Mouse (Mus musculus) G1E-ER4 (cell line): ENCODE data around the gene Fam102a. TPM values are rescaled to one million over a fixed set of nuclear protein-coding genes. Genes with fewer than 3 reads are reported as not detected.
A peak's percentile ranks its signal among the peaks of the same experiment; 100 is the strongest.

Source experiments
- GATA1 ChIP-seq: IDR thresholded peaks from one replicate; pipeline ENCODE4 v1.8.0; 2012; ENCODE audit warnings: low read length, inconsistent platforms
- polyA plus RNA-seq: library from polyadenylated mRNA; stranded (reverse); fragments of >175 nt; gene quantifications from 2 replicates; pipeline ENCODE4 v1.2.3, GENCODE M21; 2012

The Fam102a gene
- polyA plus RNA-seq, 1 experiment, result 11.4 TPM

DNA sequence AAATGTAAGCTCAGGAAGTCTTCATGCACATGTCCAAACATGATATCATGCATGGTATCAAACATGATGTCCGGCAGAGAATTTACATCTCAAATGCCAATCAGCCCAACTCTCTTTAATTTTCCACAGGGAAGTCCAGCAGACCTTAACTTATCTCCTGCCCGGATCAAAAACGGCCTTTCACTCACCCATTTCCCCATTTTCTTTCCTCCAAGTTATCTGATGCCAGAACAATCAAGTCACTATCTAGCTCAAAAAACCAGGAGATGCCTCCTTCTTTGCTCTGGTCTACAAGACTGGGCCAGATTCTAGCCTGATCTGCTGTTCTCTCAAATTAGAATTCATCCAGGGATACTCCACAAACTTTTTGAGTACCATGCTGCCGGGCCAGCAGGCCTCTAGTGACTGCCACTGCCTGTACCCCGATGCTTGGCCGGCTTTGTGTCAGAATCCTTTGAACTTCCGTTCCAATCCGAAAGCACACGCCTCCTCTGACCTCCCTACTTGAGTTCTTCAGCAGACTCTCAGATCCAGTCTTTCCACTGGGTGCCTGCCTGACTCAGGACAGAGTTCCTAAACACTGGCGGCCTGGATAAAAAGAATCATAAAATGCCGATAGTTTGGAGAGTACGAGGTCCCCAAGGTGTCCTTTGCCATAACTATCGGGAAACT lies 935 bp upstream of the Fam102a start:
- TF ChIP-seq GATA1, result peak; percentile 55

DNA sequence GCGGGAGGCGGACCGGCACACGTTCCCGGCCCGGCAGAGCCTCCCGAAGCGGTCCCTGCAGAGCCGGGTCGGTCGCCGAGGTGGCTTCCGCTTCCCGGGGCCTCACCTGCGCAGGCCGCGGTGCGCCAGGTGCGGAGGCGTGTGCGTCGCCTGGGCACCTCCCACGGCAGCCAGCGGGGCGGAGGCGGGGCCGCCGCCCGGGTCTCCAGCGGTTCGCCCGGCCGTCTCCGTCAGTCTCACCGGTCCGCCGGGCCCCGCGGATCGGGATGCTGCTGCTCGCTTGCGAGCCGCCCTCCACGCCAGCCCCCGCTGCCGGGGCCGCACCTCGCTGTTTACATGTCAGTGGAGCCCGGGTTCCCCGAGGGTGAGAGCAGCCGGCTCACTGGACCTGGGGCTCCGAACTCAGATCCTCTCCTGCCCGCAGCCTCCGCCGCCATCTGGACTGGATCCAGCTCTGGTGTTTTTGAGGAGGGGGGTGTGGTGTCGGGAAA lies 414 bp downstream of the Fam102a start:
- TF ChIP-seq GATA1, result no peak

- TF ChIP-seq GATA1, result no peak
These were observed 1.0 kb downstream of the Fam102a start for GRCm38 (mm10) chr2:32536086-32536633.

DNA sequence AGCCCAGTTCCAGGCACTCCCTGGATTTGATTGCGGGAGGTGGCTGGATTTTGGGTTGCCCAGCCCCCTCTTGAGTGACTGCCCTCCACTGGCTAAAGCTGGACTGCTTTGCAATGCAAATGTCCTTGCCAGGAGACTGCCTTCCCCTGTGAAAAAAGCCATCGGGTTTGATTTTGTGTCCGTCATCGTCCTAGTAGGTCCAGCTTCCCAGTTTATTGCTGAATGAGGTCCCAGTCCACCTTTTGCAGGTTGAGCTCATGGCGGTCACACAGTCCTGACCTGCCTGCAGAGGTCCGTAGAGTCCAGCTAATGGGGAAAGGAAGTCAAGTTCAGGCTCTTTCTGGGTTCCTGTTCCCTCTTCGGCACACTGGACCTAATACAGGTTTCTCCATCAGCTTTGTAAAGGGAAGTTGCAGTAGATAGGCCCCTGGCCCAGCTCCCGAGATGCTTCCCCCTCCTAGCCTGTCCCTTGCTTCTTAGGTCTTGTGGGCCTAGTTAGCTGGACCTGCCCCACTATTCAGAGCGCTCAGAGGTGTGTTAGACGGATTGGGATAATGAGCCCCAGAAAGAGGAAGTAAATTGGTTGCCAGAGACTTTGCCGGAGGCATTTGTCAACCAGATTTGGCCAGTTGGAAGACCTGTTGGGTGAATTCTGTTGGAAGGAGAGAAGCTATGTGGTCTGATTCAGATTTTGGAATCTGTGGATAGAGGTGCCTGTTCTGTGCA lies 1.7 kb downstream of the Fam102a start:
- no peak for TF ChIP-seq GATA1

DNA sequence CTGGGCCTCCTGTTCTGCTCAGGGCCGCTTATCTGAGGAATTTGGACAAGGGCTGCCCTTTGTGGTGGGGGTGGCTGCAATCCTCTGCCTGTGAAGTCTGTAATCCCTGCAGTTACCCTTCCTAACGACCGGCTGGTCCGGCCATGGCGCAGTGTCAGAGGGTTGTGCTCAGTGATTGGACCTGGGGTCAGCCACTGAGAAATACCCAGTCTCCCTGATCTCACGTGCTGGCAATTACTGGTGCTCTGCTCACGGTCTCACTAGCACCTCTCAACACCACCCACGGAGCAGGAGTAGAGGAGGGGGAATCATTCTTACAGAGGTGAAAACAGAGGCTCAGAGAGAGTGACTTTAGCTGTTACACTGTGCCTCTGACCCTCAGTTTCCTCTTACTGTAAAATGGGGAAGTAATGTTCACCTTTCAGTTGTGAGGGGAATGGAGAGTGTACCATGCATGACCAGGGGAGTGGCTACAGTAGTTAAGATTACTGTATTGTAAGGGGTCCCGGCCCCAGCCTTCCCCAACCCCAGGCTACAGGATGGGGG lies 2.3 kb downstream of the Fam102a start:
- no peak for TF ChIP-seq GATA1

DNA sequence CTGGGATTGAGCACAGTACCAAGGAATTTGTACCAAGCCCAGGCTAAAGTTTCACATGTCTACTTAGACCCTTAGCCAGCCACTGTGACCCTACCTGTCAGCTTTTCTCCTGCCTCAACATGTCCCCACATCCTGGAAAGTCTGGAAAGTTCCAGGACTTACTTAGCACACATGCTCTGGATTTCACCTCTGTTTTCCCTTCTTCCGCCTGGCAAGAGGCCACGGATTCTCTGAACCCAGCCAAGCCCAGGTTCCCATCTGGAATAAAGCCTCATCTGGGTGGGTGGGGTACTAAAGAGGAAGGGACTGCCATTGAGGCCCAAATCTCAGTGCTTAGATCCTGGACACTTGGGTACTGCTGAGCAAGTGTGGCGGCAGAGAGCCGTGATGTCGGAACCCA lies 2.8 kb downstream of the Fam102a start:
- no peak for TF ChIP-seq GATA1

GRCm38 (mm10) chr2:32538461-32538860 lies 3.3 kb downstream of the Fam102a start:
- TF ChIP-seq GATA1, result no peak

GRCm38 (mm10) chr2:32539452-32539981 lies 4.4 kb downstream of the Fam102a start:
- TF ChIP-seq GATA1, result no peak

- no peak for TF ChIP-seq GATA1
These were observed 6.3 kb downstream of the Fam102a start for GRCm38 (mm10) chr2:32541333-32541908.

DNA sequence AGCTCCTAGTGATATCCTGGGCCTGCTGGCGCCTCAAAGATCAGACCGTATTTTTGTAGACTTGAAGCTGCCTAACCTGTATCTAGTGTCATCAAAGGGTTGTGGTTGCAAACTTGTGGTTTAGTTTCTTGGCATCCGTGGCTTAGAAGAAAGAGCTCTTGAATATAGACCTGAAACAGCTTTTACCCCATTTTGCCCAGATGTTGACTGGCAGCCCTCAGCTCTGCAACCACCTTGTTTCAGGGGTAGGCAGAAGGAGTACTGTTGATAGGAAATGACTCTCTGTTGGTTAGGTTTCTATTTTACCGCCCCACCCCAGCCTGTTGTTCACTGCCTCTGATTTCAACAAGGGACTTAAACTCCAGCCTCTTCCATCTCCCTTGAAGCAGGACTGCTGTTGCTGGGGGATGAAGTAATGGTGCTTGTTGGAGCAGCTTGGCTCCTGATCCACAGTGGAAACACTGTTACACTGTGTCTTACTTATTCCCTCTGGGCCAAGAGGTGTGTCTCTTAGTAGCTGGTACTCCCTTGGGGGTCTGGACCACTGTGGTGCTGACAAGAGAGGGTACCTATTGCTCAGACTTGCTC lies 6.9 kb downstream of the Fam102a start:
- no peak for TF ChIP-seq GATA1

DNA sequence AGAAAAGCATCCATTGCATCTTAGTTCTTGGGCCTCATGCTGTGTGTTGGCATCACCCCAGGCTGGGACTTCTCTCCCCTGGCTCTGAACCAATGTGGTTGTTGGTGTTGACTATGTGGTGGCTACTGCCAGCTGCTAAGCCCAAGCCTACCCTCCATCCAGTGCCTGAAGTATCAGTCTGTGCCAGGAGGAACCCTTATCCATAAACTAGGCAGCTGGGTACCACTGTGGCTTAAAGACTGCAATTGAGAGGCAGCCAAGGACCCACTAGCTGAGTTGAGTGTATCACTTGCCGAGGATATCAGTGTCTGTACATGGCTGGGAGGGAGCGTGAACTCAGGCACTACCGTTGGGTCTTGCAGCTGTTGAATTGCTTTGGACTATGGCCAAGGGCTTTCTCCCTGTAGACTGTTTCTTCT lies 7.9 kb downstream of the Fam102a start:
- no peak for TF ChIP-seq GATA1

- no peak for TF ChIP-seq GATA1
These were observed 11.8 kb downstream of the Fam102a start for GRCm38 (mm10) chr2:32546951-32547350.

DNA sequence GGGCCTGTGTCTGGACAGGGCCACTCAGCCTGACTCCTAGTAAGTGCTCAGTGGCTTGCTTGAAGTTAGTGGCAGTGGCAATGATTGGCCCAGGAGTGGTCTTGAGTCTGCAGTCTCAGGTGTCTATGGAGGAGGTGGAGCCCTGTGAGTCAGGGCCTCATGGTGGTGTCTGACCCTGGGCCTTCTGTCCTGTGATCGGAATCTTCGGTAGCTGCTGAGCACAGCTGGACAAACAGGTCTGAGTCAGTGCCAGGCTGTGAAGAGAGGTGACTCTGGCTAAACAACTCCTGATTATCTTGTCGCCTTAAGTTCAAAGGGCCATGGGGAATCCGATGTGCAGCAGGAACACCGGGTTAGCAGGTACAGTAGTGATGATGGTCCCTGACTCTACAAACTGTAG lies 12.2 kb downstream of the Fam102a start:
- TF ChIP-seq GATA1, result no peak

GRCm38 (mm10) chr2:32547964-32548739 lies 13.0 kb downstream of the Fam102a start:
- no peak for TF ChIP-seq GATA1

DNA sequence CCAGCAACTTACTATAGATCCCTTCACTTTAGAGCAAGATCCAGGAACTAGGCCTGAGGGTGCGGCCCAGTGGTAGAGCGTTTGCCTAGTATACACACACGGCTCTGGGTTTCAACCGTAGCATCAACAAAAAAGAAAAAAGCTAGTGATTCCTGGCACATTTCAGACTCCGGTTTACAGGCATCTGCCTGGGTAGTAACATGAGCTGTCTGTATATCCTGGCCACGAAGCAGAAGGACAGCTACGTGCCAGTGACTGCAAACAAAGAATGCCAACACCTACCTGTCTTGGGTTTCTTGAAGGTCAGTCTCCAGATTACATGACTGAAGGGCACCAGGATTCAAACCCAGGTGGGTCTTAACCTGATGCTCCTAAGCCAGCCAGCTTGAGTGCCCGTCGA lies 14.0 kb downstream of the Fam102a start:
- no peak for TF ChIP-seq GATA1
